Mouse (Mus musculus): ENCODE measurements at regions not wholly inside any gene's neighbourhood (a gene's known extent, or its start where the extent isn't known, plus 50 kb on each side); places are given as distances from the start of the nearest gene placed in this dataset.

DNA sequence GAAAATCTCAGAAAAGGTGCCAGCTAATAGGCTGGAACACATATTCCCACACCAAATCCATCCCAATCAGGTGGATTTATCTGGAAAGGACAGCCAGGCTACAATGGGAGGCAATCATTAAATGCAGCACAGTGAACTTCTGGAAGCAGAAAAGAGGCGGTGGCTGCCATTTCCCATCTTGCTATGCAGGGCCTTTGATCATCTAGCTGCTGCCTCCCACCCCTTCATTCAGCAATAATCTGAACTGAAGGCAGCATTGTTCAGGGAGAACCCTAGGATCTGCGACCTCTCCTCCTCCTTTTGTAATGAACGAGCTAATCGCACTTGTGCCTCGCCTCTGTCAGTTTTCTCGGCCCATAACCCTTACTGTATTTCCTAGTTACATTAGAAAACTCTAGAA, 413.9 kb downstream of the Meis1 start:
- TF ChIP-seq CTCF (IDR thresholded peaks at IDR 0.05; ENCODE audit: insufficient read depth, low read depth, low read length): no peak
- TF ChIP-seq POLR2A (IDR thresholded peaks at IDR 0.05; ENCODE audit: insufficient read depth, low read depth, low read length): no peak

All from olfactory bulb, adult 2 months (tissue).